Mouse (Mus musculus): ENCODE results near the gene Pctp.

DNA sequence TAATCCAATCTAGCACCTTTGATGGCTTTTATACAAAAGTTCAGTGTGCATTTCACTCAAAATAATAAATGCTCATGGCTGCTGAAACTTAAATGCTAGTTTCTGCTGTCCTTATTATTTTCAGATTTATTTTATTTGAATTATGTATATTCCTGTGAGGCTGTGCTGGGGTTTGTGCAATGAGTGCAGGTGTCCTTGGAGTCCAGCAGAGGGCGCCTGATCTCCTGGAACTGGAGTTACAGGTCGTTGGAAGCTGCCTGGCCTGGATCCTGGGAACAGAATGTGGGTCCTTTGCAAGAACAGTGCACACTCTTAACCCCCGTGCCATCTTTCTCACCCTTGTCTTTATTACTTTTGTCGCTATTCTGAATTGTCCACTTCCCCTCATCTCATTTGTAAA, 33.7 kb upstream of the Pctp start:
- TF ChIP-seq CTCF (IDR thresholded peaks at IDR 0.05; ENCODE audit: control insufficient read depth, insufficient read depth, insufficient read length) (no peak), CEBPB (IDR thresholded peaks at IDR 0.05; ENCODE audit: low read depth) (no peak), MYOD1 (IDR thresholded peaks at IDR 0.05; ENCODE audit: control insufficient read depth, insufficient read length, low read depth) (no peak), MYOG (IDR thresholded peaks at IDR 0.05; ENCODE audit: control insufficient read depth, extremely low read depth, insufficient read length) (no peak), MAX (IDR thresholded peaks at IDR 0.05) (no peak), USF1 (IDR thresholded peaks at IDR 0.05; ENCODE audit: low read depth) (no peak), FOSL1 (IDR thresholded peaks at IDR 0.05; ENCODE audit: insufficient read depth, low read length, poor library complexity, severe bottlenecking) (no peak)
